Mouse (Mus musculus) layer of hippocampus, adult 11-12 months (tissue): ENCODE measurements at regions not wholly inside any gene's neighbourhood (a gene's known extent, or its start where the extent isn't known, plus 50 kb on each side); places are given as distances from the start of the nearest gene placed in this dataset.
A peak's percentile ranks its signal among the peaks of the same experiment; 100 is the strongest.

Experiments
- DNase-seq: peaks from one replicate; pipeline ENCODE4 v3.0.0; 2022; ENCODE audit warnings: low spot score

GRCm38 (mm10) chr6:100923070-100923469 lies 89.6 kb downstream of the Ppp4r2 start:
- DNase-seq, result no peak

GRCm38 (mm10) chr6:100923686-100924085 lies 90.3 kb downstream of the Ppp4r2 start:
- DNase-seq, result no peak

- no peak for DNase-seq
Observed at GRCm38 (mm10) chr6:100928791-100929758, 95.7 kb downstream of the Ppp4r2 start.

GRCm38 (mm10) chr6:100929759-100930358 lies 96.4 kb downstream of the Ppp4r2 start:
- DNase-seq, result no peak

GRCm38 (mm10) chr6:100930706-100931105 lies 97.3 kb downstream of the Ppp4r2 start:
- DNase-seq, result no peak

- DNase-seq, result no peak
Observed at GRCm38 (mm10) chr6:100934424-100934823, 101.0 kb downstream of the Ppp4r2 start.

GRCm38 (mm10) chr6:100937802-100938201 lies 104.4 kb downstream of the Ppp4r2 start:
- DNase-seq, result no peak

- no peak for DNase-seq
Observed at GRCm38 (mm10) chr6:100938376-100938775, 105.0 kb downstream of the Ppp4r2 start.

GRCm38 (mm10) chr6:100939042-100939441 lies 105.6 kb downstream of the Ppp4r2 start:
- no peak for DNase-seq

GRCm38 (mm10) chr6:100939766-100940165 lies 106.3 kb downstream of the Ppp4r2 start:
- DNase-seq, result no peak

- no peak for DNase-seq
Observed at GRCm38 (mm10) chr6:100941686-100942085, 108.3 kb downstream of the Ppp4r2 start.

GRCm38 (mm10) chr6:100942956-100943355 lies 109.5 kb downstream of the Ppp4r2 start:
- DNase-seq, result no peak

- no peak for DNase-seq
Observed at GRCm38 (mm10) chr6:100945796-100946195, 112.4 kb downstream of the Ppp4r2 start.

- no peak for DNase-seq
Observed at GRCm38 (mm10) chr6:100948340-100948739, 114.9 kb downstream of the Ppp4r2 start.

- no peak for DNase-seq
Observed at GRCm38 (mm10) chr6:100951646-100952045, 118.2 kb downstream of the Ppp4r2 start.

GRCm38 (mm10) chr6:100952470-100952869 lies 119.0 kb downstream of the Ppp4r2 start:
- DNase-seq, result peak; percentile 25

GRCm38 (mm10) chr6:100954563-100954962 lies 121.1 kb downstream of the Ppp4r2 start:
- DNase-seq, result no peak

GRCm38 (mm10) chr6:100966481-100966880 lies 133.1 kb downstream of the Ppp4r2 start:
- DNase-seq, result no peak

- DNase-seq, result peak; percentile 57
Observed at GRCm38 (mm10) chr6:100968080-100968856, 134.8 kb downstream of the Ppp4r2 start.

- DNase-seq, result no peak
Observed at GRCm38 (mm10) chr6:100968960-100969359, 135.5 kb downstream of the Ppp4r2 start.

GRCm38 (mm10) chr6:100970810-100971447 lies 137.5 kb downstream of the Ppp4r2 start:
- DNase-seq, result no peak

GRCm38 (mm10) chr6:100971462-100971955 lies 138.1 kb downstream of the Ppp4r2 start:
- no peak for DNase-seq
